Mouse (Mus musculus) spleen, adult 2 months (tissue): ENCODE measurements at regions not wholly inside any gene's neighbourhood (a gene's known extent, or its start where the extent isn't known, plus 50 kb on each side); places are given as distances from the start of the nearest gene placed in this dataset.
"Not testable (repeated sequence)": the region's sequence is repeated elsewhere in the genome, so short reads cannot be mapped to it uniquely, and the experiment has no call there.

Experiments used
- DNase-seq, 2 experiments: peaks; one replicate each; pipeline versions ENCODE4 v3.0.0 to v3.0.0-alpha.2; 2012 to 2021; ENCODE audit warnings: low spot score in 2 of 2, low read depth in 1 of 2
- H3K27ac ChIP-seq: fragments of 200-500 bp; 2 replicates; pipeline ENCODE4 v1.5.1; 2012; ENCODE audit warnings: low read length, inconsistent platforms; ENCODE audit not compliant: insufficient read depth
- H3K27me3 ChIP-seq: fragments of 200-500 bp; 2 replicates; pipeline ENCODE4 v1.6.1; 2012; ENCODE audit warnings: mild to moderate bottlenecking, moderate library complexity, low read length, inconsistent platforms; ENCODE audit not compliant: control insufficient read depth, insufficient read depth
- H3K36me3 ChIP-seq: fragments of 200-500 bp; 2 replicates; pipeline ENCODE4 v1.6.1; 2012; ENCODE audit warnings: mild to moderate bottlenecking, low read length, inconsistent platforms; ENCODE audit not compliant: control insufficient read depth, insufficient read depth
- H3K4me1 ChIP-seq: fragments of 200-500 bp; 2 replicates; pipeline ENCODE4 v1.6.1; 2011; ENCODE audit warnings: inconsistent platforms; ENCODE audit not compliant: control insufficient read depth, insufficient read depth, insufficient read length
- H3K4me3 ChIP-seq: fragments of 200-500 bp; 2 replicates; pipeline ENCODE4 v1.5.1; 2011; ENCODE audit warnings: mild to moderate bottlenecking, inconsistent platforms; ENCODE audit not compliant: insufficient read depth, insufficient read length; ENCODE audit errors: extremely low read depth
- CTCF ChIP-seq: fragments of 200-500 bp; IDR thresholded peaks from 2 replicates; pipeline ENCODE4 v1.5.1; 2011; ENCODE audit warnings: mild to moderate bottlenecking, inconsistent platforms; ENCODE audit not compliant: insufficient read depth, insufficient read length, insufficient replicate concordance; ENCODE audit errors: extremely low read depth
- POLR2A ChIP-seq: fragments of 200-500 bp; IDR thresholded peaks from 2 replicates; pipeline ENCODE4 v1.6.1; 2011; ENCODE audit warnings: low read depth, low read length, inconsistent platforms
- WGBS: fragments of 180-500 bp; shearing (Covaris S2); methylation state at CpG from one replicate; pipeline ENCODE4 v1.1.7; 2018; 5-methylcytosine and 5-hydroxymethylcytosine counted together

- TF ChIP-seq POLR2A (no peak), CTCF (peak; percentile 6; the same call in 1 of the 2 replicates)
- H3K27me3 ChIP-seq = no peaks in the 10 kb centered on the region
These were observed 997.0 kb upstream of the Tacstd2 start for GRCm38 (mm10) chr6:68532599-68532998.

GRCm38 (mm10) chr6:68503937-68504336, 968.3 kb upstream of the Tacstd2 start:
- H3K27ac ChIP-seq = no peak overlapping the region
- no peaks in the 10 kb centered on the region for H3K36me3 ChIP-seq
- no peak overlapping the region for H3K4me3 ChIP-seq
- no peaks in the 10 kb centered on the region for H3K4me1 ChIP-seq
- DNase-seq = no peak
- no peaks in the 10 kb centered on the region for H3K27me3 ChIP-seq
- TF ChIP-seq POLR2A (no peak), CTCF (no peak)

More at GRCm38 (mm10) chr6:68532599-68532998, 997.0 kb upstream of the Tacstd2 start:
- H3K36me3 ChIP-seq = no peaks in the 10 kb centered on the region
- H3K4me3 ChIP-seq = no peak overlapping the region
- no peak overlapping the region for H3K27ac ChIP-seq
- peak in 1 of 2 experiments; percentile 13 for DNase-seq
- no peaks in the 10 kb centered on the region for H3K4me1 ChIP-seq

- Histone ChIP-seq H3K27me3 (no peaks in the 10 kb centered on the region), H3K27ac (no peak overlapping the region), H3K4me3 (no peak overlapping the region), H3K4me1 (peaks cover 2% of the 10 kb centered on the region; the same call in 1 of the 2 replicates), H3K36me3 (no peaks in the 10 kb centered on the region)
- WGBS = 49% methylated on average over 1 of the region's 1 CpGs
- DNase-seq = no peak
- TF ChIP-seq POLR2A (no peak), CTCF (no peak)
These were observed 945.5 kb upstream of the Tacstd2 start for GRCm38 (mm10) chr6:68481137-68481536.

GRCm38 (mm10) chr6:68474872-68475271, 939.3 kb upstream of the Tacstd2 start:
- TF ChIP-seq CTCF (no peak), POLR2A (no peak)
- Histone ChIP-seq H3K4me1 (no peaks in the 10 kb centered on the region), H3K36me3 (no peaks in the 10 kb centered on the region), H3K27ac (no peak overlapping the region), H3K4me3 (no peak overlapping the region), H3K27me3 (no peaks in the 10 kb centered on the region)
- DNase-seq = no peak

- H3K4me1 ChIP-seq, DNase-seq, H3K4me3 ChIP-seq, H3K36me3 ChIP-seq, H3K27ac ChIP-seq, H3K27me3 ChIP-seq: not testable (repeated sequence)
- whole genome bisulfite sequencing = 73% methylated on average over 5 of the region's 5 CpGs
These were observed 917.6 kb upstream of the Tacstd2 start for GRCm38 (mm10) chr6:68453061-68453803.

- Histone ChIP-seq H3K36me3 (no peaks in the 10 kb centered on the region), H3K4me1 (no peaks in the 10 kb centered on the region), H3K27me3 (no peaks in the 10 kb centered on the region), H3K4me3 (no peak overlapping the region), H3K27ac (no peak overlapping the region)
- 62% methylated on average over 3 of the region's 3 CpGs for WGBS
- TF ChIP-seq POLR2A (no peak), CTCF (no peak)
- DNase-seq = no peak
These were observed 913.6 kb upstream of the Tacstd2 start for GRCm38 (mm10) chr6:68449042-68449832.

- Histone ChIP-seq H3K4me3 (no peak overlapping the region), H3K27me3 (no peaks in the 10 kb centered on the region), H3K4me1 (no peaks in the 10 kb centered on the region), H3K36me3 (no peaks in the 10 kb centered on the region), H3K27ac (no peak overlapping the region)
- DNase-seq = no peak
- WGBS = 71% methylated on average over 4 of the region's 4 CpGs
- no peak for TF ChIP-seq POLR2A
- TF ChIP-seq CTCF = no peak
These were observed 910.2 kb upstream of the Tacstd2 start for GRCm38 (mm10) chr6:68445782-68446181.
